Mouse (Mus musculus) small intestine, adult 2 months (tissue): ENCODE data around the gene Adamts20.

Experiments used
- CTCF ChIP-seq: fragments of 200-500 bp; IDR thresholded peaks from 2 replicates; pipeline ENCODE4 v1.5.1; 2012; ENCODE audit warnings: low read depth, mild to moderate bottlenecking, control low read depth, inconsistent platforms, low read length, moderate library complexity, mixed read lengths; ENCODE audit not compliant: insufficient replicate concordance, insufficient read length; ENCODE audit errors: extremely low read depth
- POLR2A ChIP-seq: fragments of 200-500 bp; IDR thresholded peaks from 2 replicates; pipeline ENCODE4 v1.6.1; 2012; ENCODE audit warnings: low read depth, mild to moderate bottlenecking, control low read depth, inconsistent platforms, low read length, moderate library complexity

- TF ChIP-seq POLR2A (no peak), CTCF (no peak)
Measured at GRCm38 (mm10) chr15:94255538-94255937, 209.7 kb downstream of the Adamts20 start.
